Mouse (Mus musculus) kidney, adult 2 months (tissue): ENCODE results near the gene Nup210. TPM values are rescaled to one million over a fixed set of nuclear protein-coding genes. Genes with fewer than 3 reads are reported as not detected.

ENCODE experiments used
- DNase-seq: peaks from one replicate; pipeline ENCODE4 v3.0.0; 2021
- H3K27ac ChIP-seq: fragments of 200-500 bp; 2 replicates; pipeline ENCODE4 v1.5.1; 2012; ENCODE audit warnings: low read depth, low read length, control low read depth, inconsistent platforms; ENCODE audit not compliant: insufficient read depth
- H3K27me3 ChIP-seq: fragments of 200-500 bp; replicated peaks from 2 replicates; pipeline ENCODE4 v1.6.1; 2012; ENCODE audit warnings: mild to moderate bottlenecking, moderate library complexity, low read length, inconsistent platforms; ENCODE audit not compliant: control insufficient read depth, insufficient read depth
- H3K36me3 ChIP-seq: fragments of 200-500 bp; 2 replicates; pipeline ENCODE4 v1.6.1; 2012; ENCODE audit warnings: mild to moderate bottlenecking, moderate library complexity, low read length, inconsistent platforms; ENCODE audit not compliant: control insufficient read depth, insufficient read depth
- H3K4me1 ChIP-seq: fragments of 200-500 bp; 2 replicates; pipeline ENCODE4 v1.6.1; 2011; ENCODE audit warnings: low read length; ENCODE audit not compliant: control insufficient read depth, insufficient read depth
- H3K4me3 ChIP-seq: fragments of 200-500 bp; 2 replicates; pipeline ENCODE4 v1.5.1; 2011; ENCODE audit warnings: mild to moderate bottlenecking, low read depth, low read length, control low read depth; ENCODE audit not compliant: insufficient read depth
- CTCF ChIP-seq: fragments of 200-500 bp; conservative IDR thresholded peaks from 2 replicates; pipeline ENCODE4 v1.5.1; 2011; ENCODE audit warnings: low read depth, mild to moderate bottlenecking, control low read depth, low read length, moderate library complexity, mixed read lengths; ENCODE audit not compliant: insufficient read depth, insufficient read length
- POLR2A ChIP-seq: fragments of 200-500 bp; IDR thresholded peaks from one replicate; pipeline ENCODE4 v1.6.1; 2011; ENCODE audit warnings: low read depth, low read length, control low read depth
- WGBS: fragments of 180-500 bp; shearing (Covaris S2); methylation state at CpG from one replicate; pipeline ENCODE4 v1.1.7; 2018; 5-methylcytosine and 5-hydroxymethylcytosine counted together
- polyA plus RNA-seq: library from polyadenylated mRNA; depleted of rRNA; stranded (reverse); fragments of >200 nt; gene quantifications from 2 replicates; pipeline ENCODE4 v1.2.3, GENCODE M21; 2012

The Nup210 gene
- polyA plus RNA-seq, 1 experiment, result 18.5 TPM

GRCm38 (mm10) chr6:91153549-91154064, 37.0 kb upstream of the Nup210 start:
- Histone ChIP-seq H3K27me3 (no peaks in the 10 kb centered on the region), H3K36me3 (no peaks in the 10 kb centered on the region), H3K4me1 (no peaks in the 10 kb centered on the region; the same call in 1 of the 2 replicates), H3K27ac (no peak overlapping the region), H3K4me3 (no peak overlapping the region)
- TF ChIP-seq POLR2A, result no peak
- TF ChIP-seq CTCF, result no peak
- no peak for DNase-seq
- 14% methylated on average over 10 of the region's 10 CpGs for WGBS

DNA sequence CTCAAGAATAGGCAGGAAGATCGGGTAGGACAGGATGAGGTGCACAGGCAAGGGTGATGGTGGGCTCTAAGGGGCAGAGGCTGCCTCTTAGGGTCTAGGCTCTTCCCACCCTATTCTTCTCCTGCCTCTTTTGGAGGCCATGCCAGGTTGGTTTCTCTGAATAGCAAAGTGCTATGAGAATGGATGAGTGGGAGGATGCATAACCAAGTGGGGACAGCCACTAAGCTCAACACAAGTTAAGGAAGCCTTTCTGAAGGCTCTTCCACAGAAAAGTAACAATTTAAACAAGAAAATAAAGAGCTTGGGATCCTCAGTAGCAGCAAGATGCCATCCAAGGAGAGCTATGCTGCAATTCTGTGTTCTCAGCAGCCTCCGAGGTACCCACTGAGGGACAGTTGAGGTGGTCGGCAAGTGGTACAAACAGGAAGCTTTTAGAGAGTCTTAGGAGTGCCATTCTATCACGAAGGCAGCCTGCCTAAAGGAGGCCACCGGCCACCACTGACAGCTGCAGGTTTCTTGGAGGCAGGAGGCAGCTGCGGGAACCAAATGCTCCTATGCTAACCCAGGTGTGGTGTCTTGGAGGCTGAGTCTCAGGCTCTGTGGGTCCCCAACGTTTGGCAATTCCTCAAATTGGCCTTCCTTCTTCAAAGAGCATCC, 36.4 kb upstream of the Nup210 start:
- DNase-seq, result no peak
- Histone ChIP-seq H3K4me3 (no peak overlapping the region), H3K27me3 (no peaks in the 10 kb centered on the region), H3K4me1 (no peaks in the 10 kb centered on the region; the same call in 1 of the 2 replicates), H3K27ac (no peak overlapping the region), H3K36me3 (no peaks in the 10 kb centered on the region)
- 50% methylated on average over 7 of the region's 7 CpGs for WGBS
- TF ChIP-seq POLR2A (no peak), CTCF (no peak)

- no peak for TF ChIP-seq POLR2A
- no peak for TF ChIP-seq CTCF
- WGBS, result 55% methylated on average over 2 of the region's 2 CpGs
- Histone ChIP-seq H3K36me3 (no peaks in the 10 kb centered on the region), H3K4me3 (no peak overlapping the region), H3K27ac (no peak overlapping the region), H3K4me1 (0 out of 2 replicates have a peak, but pooled peaks cover 7% of the 10 kb centered on the region), H3K27me3 (no peaks in the 10 kb centered on the region)
- DNase-seq, result no peak
Measured at GRCm38 (mm10) chr6:91147152-91147770, 30.6 kb upstream of the Nup210 start.

- no peak for DNase-seq
- H3K4me3 ChIP-seq, result no peak overlapping the region
- TF ChIP-seq CTCF, result no peak
- TF ChIP-seq POLR2A, result no peak
- H3K36me3 ChIP-seq, result no peaks in the 10 kb centered on the region
- H3K27me3 ChIP-seq, result no peaks in the 10 kb centered on the region
- 39% methylated on average over 5 of the region's 5 CpGs for WGBS
- H3K4me1 ChIP-seq, result 0 out of 2 replicates have a peak, but pooled peaks cover 7% of the 10 kb centered on the region
- H3K27ac ChIP-seq, result no peak overlapping the region
Measured at GRCm38 (mm10) chr6:91146443-91147151, 30.0 kb upstream of the Nup210 start.

DNA sequence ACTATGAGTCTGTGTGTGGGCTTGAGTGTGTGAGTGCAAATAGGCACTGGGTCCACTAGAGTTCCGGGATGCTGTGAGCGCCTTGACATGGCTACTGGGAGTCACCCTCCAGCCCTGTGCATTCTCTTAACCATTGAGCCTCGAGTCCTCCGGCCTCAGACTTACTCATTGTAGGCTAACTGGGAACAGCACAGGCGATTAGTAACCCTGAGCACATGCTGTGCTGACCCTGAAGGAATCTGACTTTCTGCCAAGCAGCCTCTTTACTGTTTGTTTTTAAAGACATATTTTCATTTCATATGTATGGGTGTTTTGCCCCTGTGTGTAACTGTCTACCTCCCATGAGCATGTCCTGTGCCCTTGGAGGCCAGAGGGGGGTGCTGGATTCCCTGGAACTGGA, 28.9 kb upstream of the Nup210 start:
- Histone ChIP-seq H3K4me3 (no peak overlapping the region), H3K27ac (no peak overlapping the region), H3K36me3 (no peaks in the 10 kb centered on the region), H3K27me3 (no peaks in the 10 kb centered on the region), H3K4me1 (0 out of 2 replicates have a peak, but pooled peaks cover 7% of the 10 kb centered on the region)
- WGBS, result 58% methylated on average over 5 of the region's 5 CpGs
- TF ChIP-seq CTCF (no peak), POLR2A (no peak)
- no peak for DNase-seq

DNA sequence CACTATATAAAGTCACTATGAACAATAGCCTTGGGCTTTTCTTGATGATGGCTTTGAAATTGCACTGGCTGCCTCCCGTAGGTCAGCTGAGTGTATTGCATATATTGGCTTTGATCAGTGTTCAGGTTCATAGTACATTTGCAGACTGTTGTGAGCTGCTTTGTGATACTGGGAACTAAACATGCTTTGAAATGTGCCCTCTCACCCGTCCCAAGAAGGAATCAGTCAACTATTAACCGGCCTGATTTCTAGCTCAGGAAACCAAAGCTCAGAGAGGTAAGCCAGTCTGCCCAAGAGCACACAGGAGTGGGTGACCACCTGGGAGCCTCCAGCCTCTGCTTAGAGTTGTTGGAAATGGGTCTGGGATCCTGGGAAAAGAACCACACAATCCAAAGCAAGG, 28.4 kb upstream of the Nup210 start:
- H3K4me1 ChIP-seq, result 0 out of 2 replicates have a peak, but pooled peaks cover 7% of the 10 kb centered on the region
- TF ChIP-seq CTCF (no peak), POLR2A (no peak)
- peak; percentile 65 for DNase-seq
- no peak overlapping the region for H3K4me3 ChIP-seq
- 36% methylated on average over 3 of the region's 3 CpGs for WGBS
- no peaks in the 10 kb centered on the region for H3K27me3 ChIP-seq
- no peaks in the 10 kb centered on the region for H3K36me3 ChIP-seq
- no peak overlapping the region for H3K27ac ChIP-seq

DNA sequence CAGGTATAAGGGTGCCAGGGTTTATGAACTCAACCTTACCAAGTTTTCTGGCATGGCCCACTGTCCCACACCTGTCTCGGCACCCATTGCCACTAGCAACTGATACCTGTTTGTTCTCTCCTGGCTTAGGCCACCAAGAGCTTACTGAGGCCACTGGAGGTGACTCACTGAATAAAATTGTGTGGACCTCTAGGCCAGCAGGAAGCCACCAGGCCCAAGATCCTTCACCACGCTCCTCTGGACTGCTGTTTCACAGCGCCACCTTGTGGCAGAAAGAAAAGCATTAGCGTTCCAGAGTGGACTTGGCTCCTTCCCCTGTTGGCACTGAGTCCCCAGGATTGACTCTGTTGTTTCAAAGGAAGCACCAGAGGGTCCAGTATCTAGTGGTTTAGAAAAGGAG, 23.2 kb upstream of the Nup210 start:
- WGBS, result 20% methylated on average over 4 of the region's 4 CpGs
- DNase-seq, result peak; percentile 82
- no peak overlapping the region for H3K4me3 ChIP-seq

More for the DNA sequence above, 23.2 kb upstream of the Nup210 start:
- Histone ChIP-seq H3K4me1 (no peaks in the 10 kb centered on the region), H3K36me3 (no peaks in the 10 kb centered on the region), H3K27me3 (no peaks in the 10 kb centered on the region), H3K27ac (no peak overlapping the region)
- TF ChIP-seq CTCF (peak; percentile 96), POLR2A (no peak)
